Mouse (Mus musculus): ENCODE results near the gene Tk1.

Tk1 gene

DNA sequence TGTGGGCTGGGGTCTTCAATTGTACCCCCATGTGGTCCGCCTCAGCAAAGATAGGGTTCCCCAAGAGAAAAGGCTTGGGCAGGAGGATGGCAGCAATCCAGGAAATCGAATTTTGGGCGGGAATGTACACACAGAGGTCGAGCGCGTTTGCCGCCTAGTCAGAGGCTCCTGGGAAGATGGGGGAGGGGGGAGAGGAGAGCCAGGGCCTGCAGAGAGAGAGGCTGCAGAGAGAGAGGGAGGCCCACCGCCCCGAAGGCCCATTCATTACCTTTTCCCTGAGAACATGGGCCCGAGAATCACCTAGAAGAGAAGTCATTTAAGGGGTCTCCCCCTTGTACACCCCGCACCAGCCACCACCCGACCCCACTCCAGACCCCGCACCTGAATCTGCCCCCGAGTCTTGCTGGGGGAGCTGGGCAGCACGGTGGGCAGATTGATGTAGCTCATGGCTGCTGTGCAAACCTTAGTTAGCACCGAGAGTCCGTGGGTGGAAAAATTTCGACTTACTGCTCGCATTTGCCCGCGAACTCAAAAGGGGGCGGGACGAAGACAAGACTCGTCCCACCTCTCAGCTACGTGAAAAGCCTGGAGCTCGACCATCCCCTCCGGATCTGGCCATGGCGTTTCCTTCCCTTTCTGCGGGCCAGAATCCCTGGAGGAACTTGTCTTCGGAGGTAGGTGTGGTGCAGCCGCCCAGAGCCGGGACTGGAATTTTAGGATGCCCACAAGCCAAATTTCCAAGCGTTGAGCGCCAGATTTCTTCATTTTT lies at the start of gene Tk1, which contains the start of gene Afmid:
TSS of gene Tk1 (minus strand) at position 760 of the 769 bp plus-strand sequence.
TSS of gene Afmid (plus strand) at position 592 of the 769 bp plus-strand sequence.
- in situ Hi-C loops (cut with MboI; ENCODE audit: low sequenced_read_pairs) = no loop called here

DNA sequence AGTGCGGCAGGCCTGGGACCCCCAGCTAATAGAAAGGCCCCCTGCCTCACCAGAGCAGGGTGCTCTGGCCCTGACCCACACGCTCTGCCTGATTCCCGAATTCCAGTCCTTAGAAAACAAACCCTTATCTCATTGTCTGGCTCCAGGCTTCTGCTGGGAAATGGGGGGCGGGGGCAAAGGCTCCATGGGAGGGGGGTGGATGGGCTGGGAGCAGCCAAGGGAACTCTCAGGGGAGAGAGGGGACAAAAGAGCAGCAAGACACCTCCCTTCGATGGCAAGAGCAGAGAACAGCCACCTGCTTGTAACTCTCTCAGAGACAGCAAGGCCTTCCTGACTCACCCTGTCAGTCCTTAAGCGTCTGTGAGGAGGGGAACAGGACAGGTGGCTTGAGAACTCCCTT lies 49.8 kb upstream of the Tk1 start:
- in situ Hi-C loops (cut with MboI; ENCODE audit: low sequenced_read_pairs) = loop anchor here (10.0 kb wide), 1 partner anchor 89 kb away; no protein-coding TSS in a partner anchor

DNA sequence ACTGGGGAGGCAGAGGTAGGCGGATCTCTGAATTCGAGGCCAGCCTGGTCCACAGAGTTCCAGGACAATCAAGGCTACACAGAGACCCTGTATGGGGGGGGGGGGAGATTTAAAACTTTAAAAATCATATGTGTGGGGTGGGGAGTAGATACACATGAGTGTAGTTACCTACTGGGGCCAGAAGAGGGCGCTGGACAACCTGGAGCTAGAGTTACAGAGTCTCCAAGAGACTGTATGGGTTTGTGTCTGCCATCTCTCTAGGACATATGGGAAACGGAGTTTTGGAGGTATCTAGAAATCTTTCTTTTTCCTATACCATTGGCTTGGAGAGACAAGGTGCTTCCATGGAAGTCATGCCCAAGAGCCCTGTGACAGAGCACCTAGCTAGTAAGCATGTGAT lies 48.5 kb upstream of the Tk1 start:
- in situ Hi-C loops (cut with MboI; ENCODE audit: low sequenced_read_pairs) = loop anchor here (10.0 to 25.0 kb wide), 2 partner anchors 90 to 338 kb away; no protein-coding TSS in a partner anchor

DNA sequence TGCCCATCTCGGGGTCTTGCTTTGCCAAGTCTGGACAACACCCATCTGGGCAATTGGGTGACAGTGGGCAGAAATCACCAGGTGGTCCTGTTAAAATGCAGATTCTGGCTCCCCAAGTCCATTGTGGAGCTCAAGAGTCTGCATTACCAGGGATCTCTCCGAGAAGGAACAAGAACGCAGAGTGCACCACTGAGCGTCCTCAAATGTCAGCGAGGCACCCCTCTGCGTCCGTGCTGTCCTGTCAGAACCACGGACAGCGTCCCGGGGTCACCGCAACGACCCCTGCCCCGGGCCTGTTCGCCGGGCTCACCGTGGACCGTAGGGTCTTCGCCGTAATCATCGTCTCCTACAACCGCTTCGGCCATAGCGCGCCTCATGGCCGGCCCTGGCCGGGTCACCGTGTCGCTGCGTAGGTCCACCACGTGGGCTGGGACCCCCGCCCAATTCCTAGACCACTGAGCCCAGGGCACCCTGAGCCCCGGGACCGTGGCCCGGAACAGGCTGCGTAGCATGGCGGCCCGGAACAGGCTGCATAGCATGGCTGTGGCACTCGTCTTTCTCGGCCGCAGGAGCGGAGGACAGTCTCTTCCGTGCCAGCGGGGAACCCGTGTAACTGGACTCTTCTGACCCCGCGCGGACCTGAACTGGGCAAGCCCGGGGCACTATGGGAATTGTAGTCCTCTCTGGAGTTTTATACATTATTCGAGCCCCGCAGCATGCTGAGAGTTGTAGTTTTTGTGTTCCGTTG lies 47.1 kb upstream of the Tk1 start, which contains the start of gene Tha1:
TSS of gene Tha1 (minus strand) at position 621 of the 748 bp plus-strand sequence.
- in situ Hi-C loops (cut with MboI; ENCODE audit: low sequenced_read_pairs) = loop anchor here (10.0 to 25.0 kb wide), 2 partner anchors 92 to 339 kb away; no protein-coding TSS in a partner anchor

DNA sequence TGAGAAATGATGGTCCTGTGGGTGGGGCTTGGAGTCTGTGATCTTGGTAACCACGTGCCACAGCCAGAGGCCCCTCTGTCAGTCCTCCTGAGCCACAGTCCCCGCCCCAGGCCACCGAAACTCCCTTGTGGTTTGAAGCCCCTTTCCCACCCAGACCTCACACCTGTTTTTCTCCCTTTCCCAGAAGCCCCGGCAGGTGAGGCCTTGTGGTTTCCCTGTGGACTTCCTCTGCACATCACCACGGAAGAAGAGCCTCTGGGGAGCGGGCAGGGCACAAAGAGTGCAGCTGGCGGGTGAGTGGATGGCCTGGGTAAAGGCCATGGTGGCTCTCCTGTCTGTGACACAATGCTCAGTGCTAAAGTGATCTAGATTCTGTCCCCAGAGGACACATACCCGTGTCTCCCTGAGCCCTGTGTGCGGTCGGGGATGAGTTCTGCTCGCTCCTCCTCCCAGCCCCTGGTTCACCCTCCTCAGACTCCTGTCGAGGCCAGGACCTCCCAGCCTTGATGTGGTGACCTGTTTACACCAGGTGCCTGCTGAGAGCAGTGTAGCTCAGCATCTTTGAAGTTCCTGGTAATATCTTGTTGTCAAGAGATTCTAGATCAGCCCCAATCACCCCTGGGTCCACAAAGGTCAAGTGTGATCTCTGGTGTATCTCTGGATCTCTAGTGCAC lies 46.2 kb upstream of the Tk1 start:
- in situ Hi-C loops (cut with MboI; ENCODE audit: low sequenced_read_pairs) = loop anchor here (10.0 to 25.0 kb wide), 2 partner anchors 93 to 340 kb away; no protein-coding TSS in a partner anchor

DNA sequence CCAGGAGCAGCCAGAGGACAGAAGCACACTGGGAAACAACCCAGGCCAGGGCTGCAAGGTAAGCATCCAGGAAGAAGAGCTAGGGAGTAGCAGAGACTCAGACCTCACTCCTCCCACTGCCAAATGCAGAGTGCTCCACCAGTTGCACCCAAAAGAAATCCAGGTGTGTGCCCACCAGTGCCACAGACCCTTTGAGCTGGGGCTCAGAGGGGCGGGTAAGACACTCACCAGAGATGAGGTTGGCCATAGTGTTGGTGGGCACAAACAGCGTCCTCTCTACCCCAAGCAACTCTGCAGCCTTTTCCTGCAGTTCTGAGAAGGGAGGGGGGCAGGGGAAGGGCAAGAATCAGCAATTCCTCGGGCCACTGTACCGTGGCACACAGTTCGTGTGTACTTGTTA lies 45.5 kb upstream of the Tk1 start:
- in situ Hi-C loops (cut with MboI; ENCODE audit: low sequenced_read_pairs) = loop anchor here (10.0 to 25.0 kb wide), 2 partner anchors 93 to 341 kb away; no protein-coding TSS in a partner anchor

DNA sequence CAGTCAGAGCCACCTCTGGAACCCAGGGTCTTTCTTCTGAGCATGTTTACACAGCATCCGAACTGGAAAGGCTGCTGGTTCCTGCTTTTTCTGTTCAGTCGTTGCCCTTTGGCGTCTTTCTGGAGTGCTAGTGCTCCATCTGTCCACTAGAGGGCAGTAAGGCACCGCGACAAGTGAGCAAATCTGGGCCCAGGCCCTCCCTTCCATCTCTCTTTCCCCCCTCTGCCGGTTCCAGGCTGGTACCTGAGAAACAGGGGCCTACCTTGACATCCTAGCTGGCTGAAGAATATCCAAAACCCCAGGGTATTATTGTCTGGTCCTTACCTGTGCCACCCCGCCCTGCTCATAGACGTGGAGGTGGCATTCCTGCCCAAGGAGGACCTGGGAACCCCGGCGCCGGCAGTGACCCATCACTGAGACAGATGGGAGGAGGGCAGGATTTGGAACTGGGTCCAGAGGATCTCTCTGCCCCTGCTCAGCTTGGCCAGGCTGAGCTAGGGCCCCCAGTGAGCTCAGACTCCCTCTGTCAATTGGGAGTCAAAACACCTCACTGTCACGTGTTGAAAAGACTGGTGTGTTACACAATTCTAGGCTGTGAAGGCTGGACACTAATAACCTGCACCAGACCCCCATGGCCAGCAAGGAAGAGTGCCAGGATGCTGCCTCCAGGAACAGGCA lies 44.9 kb upstream of the Tk1 start:
- in situ Hi-C loops (cut with MboI; ENCODE audit: low sequenced_read_pairs) = loop anchor here (10.0 to 25.0 kb wide), 2 partner anchors 94 to 341 kb away; no protein-coding TSS in a partner anchor

DNA sequence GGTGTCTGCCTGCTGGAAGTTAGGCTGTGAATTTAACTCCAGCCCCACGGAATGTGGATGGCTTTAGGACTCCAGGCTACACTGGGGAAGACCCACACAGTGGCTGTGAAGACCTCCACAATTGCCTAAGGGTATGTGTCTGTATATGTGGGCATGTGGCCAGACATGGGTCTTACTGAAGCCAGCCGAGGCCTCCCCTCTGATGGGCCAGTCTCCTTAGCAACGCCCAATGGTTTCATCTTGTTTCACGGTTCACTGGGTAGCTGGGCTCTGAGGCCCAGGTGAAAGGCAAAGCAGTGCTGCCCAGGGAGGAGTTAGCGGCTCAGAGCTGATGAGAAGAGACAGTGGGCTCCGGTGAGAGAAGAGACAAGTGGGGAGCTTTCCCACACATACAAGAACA lies 40.1 kb upstream of the Tk1 start:
- in situ Hi-C loops (cut with MboI; ENCODE audit: low sequenced_read_pairs) = loop anchor here (10.0 to 25.0 kb wide), 2 partner anchors 229 to 346 kb away; no protein-coding TSS in a partner anchor

DNA sequence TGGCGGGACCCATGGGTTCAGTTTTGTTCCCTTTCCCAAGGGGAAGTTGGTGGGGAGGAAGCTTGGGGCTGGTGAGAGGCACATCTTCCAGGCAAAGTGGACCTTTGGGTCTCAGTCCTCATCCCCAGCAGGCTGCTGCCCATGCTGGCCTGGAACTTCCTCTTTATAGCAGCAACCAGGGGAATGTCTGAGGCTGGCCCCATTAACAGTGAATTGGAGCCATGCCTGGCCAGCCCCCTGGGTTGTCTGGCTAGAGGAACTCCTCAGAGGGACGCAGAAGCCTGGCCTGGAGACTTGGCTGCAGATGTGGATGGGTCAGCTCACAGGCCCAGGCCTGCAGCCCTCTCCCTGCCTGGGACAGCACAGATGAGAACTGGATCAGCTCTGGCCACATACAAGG lies 38.9 kb upstream of the Tk1 start:
- in situ Hi-C loops (cut with MboI; ENCODE audit: low sequenced_read_pairs) = loop anchor here (10.0 to 25.0 kb wide), 2 partner anchors 230 to 347 kb away; no protein-coding TSS in a partner anchor

DNA sequence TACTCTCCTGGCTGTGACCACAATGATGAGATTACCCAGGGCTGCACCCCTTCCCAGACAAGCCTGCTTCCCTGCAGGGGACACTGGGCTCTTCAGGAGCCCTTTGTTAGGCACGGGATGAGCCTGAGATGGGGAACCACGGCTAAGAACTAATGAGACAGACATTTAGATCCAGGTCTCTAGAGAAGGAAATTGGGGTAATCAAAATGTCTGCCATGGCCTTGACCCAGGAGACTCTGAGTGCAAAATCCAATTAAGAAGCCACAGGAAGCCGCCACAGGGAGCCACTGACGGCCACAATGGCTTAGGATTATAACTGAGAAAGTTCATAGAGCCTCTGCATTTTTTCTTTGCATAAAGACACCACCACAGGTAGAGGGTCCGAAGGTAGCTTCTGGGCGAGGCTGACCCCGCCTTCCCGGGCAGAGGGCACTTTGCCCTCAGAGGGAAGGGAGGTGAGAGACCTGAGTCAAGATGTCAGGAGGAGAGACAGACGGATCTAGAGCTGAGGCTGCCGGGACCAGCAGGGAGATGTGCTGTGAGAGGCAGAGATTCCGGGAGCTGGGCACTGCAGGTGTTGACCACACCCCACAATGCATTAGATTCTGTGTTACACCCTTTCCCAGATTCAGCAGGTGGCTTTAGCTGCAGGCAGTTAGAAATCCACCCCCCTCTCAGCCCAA lies 37.4 kb upstream of the Tk1 start:
- in situ Hi-C loops (cut with MboI; ENCODE audit: low sequenced_read_pairs) = loop anchor here (10.0 to 25.0 kb wide), 2 partner anchors 231 to 349 kb away; no protein-coding TSS in a partner anchor

DNA sequence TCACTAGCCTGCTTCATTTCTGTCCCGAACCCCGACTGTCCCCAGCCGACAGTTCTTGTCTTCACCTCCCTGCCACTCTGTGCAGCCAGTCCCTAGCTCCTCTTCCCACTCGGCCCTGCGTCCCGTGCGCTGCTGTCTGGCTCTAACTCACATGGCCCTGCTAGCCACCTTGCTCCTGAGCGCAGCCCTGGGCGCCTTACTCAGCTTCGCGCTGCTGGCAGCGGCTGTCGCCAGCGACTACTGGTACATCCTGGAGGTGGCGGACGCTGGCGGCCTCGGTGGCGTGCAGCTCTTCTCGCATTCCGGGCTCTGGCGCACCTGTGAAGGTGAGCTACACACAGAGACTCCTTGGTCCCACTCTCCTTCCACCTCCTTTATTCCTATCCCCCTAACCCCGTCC lies 34.7 kb upstream of the Tk1 start, which contains the start of gene Tmem235:
TSS of gene Tmem235 (plus strand) at position 152 of the 400 bp plus-strand sequence.
- in situ Hi-C loops (cut with MboI; ENCODE audit: low sequenced_read_pairs) = loop anchor here (10.0 to 25.0 kb wide), 2 partner anchors 234 to 352 kb away; no protein-coding TSS in a partner anchor

DNA sequence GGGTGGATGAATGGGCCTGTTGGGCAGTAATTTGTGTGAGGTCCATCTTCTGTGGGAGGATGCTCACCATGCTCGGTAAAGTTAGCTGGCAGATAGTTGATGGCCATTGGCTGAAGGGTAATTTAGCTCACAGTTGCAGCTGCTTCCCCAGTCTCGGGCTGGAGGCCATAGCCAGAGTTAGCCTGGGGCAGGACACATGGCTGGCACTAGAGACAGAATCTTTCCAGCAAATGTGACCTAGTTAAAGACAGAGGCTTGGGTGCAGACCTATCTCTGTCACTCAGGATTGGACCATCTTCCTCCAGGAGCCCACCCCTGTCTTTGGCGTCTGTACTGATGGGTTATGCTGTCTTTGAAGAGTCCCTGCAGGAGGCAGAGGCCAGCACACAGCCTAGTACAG lies 32.5 kb upstream of the Tk1 start:
- in situ Hi-C loops (cut with MboI; ENCODE audit: low sequenced_read_pairs) = loop anchor here (25.0 kb wide), 1 partner anchor 354 kb away; no protein-coding TSS in a partner anchor

DNA sequence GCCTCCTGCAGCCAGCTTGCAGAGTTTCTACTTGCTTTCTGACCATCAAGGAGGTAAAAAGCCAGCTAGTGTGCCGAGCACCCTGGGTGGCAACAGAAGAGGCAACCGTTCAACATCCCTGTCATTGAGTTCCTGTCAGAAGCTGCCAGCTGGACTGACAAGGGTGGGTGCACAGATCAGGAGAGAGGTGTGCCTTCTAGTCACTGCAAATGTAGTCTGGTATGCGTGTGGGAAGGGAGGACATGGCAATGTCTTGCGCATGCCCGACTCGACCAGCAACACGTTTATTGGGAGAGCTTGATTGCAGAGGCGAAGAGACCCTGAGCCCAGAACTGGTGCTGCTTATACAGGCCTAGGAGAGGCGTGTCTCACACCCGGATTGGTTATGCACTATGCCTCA lies 31.6 kb upstream of the Tk1 start:
- in situ Hi-C loops (cut with MboI; ENCODE audit: low sequenced_read_pairs) = loop anchor here (25.0 kb wide), 1 partner anchor 355 kb away; no protein-coding TSS in a partner anchor

DNA sequence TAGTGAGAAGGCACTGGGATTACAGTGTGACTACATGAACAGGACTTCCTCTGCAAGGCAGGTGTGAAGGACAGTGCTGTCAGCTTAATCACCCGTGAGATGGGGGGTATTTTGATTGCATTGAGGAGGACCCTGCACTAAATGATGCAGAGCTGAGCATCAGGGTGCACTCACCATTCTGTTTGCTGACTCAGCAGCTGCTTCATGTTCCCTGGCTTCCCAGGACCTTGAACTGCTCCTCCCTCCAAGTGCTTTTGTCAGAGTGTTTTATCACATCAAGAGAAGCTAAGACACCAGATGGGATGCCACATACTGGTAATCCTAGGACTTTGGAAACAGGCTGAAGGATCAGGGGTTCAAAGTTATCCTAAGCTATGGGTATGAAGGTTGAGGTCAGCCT lies 30.1 kb upstream of the Tk1 start:
- in situ Hi-C loops (cut with MboI; ENCODE audit: low sequenced_read_pairs) = loop anchor here (25.0 kb wide), 1 partner anchor 356 kb away; no protein-coding TSS in a partner anchor

DNA sequence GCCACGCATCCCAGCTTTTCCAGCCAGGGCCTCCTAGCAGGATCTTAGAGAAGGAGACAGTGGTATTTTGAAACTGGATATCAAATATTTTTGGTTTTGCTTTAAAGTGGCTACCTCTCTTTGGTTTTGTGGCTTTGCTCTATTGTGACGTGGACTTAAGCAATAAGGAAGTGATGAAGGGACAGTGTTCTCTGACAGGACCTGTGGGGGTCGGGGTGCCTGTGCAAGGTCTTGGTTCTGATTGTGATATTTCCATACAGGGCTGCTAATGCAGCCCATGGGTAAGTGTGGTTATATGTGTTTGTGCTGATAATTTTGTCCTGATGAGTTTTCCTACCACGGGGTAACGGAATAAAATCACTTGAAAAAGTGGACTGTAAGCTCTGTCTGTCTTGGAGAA lies 29.5 kb upstream of the Tk1 start:
- in situ Hi-C loops (cut with MboI; ENCODE audit: low sequenced_read_pairs) = loop anchor here (25.0 kb wide), 1 partner anchor 357 kb away; no protein-coding TSS in a partner anchor

DNA sequence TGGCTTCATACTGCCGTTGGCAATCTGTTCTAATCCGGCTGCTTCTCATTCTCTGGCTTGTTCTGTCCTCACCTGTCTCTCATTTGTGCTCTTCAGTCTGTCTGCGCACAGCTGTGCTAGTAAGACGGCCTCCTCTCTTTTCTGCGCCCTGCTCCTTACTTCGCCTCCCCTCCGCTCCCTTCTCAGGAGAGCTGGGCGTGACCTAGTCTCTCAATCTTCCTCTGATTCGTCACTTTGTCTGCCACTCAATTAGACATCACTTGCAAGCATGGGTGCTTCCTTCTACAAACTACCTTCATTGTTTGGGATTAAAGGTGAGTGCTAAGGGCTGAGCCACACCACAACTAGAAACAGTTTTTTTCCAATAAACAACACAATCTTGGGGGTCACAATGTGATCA lies 28.3 kb upstream of the Tk1 start:
- in situ Hi-C loops (cut with MboI; ENCODE audit: low sequenced_read_pairs) = loop anchor here (25.0 kb wide), 1 partner anchor 358 kb away; no protein-coding TSS in a partner anchor

DNA sequence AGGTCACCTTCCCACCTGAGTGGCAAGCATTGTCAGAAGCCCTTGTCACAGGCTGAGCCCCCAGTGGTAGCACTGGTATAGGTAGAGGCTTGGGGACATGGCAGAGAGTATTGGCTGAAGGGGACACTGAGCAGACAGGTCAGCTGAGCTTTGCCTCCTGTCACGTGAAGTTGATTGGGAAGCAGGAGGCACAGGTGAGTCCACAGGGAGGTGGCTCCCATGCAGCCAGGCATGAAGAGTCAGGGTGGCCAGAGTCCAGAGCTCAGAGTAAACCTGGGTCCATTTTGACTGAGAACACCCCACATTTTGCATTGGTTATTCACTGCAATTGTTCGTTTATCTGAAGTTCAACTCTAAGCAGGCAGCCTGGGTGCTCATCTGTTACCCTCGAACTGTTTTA lies 27.0 kb upstream of the Tk1 start:
- in situ Hi-C loops (cut with MboI; ENCODE audit: low sequenced_read_pairs) = loop anchor here (25.0 kb wide), 1 partner anchor 359 kb away; no protein-coding TSS in a partner anchor

DNA sequence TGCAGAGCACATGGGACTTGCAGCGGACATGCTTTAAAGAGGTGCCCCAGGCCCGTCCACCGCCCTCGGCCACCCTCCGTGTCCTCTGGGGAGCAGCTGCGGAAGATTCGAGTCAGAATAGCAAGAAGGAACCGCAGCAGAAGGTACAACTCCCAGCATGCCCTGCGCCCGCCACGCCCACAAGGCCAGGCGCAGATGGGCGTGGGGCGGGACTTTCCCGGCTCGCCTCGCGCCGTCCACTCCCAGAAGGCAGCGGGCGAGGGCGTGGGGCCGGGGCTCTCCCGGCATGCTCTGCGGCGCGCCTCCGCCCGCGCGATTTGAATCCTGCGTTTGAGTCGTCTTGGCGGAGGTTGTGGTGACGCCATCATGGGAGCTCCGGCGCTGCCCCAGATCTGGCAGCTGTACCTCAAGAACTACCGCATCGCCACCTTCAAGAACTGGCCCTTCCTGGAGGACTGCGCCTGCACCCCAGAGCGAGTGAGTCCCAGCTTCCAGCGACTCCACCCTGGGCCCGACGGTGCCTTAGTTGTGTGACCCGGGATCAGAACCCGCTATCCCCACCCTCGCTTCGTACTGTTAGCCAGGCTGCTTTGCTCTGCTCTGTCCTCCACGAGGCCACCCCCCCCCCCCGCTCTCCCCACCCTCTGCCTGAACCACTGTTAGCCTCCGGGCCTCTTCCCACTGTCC lies 23.2 kb upstream of the Tk1 start, which contains the start of gene Birc5:
TSS of gene Birc5 (plus strand) at position 267 of the 687 bp plus-strand sequence.
- in situ Hi-C loops (cut with MboI; ENCODE audit: low sequenced_read_pairs) = no loop called here

Data from CH12F3 (cell line).